Mouse (Mus musculus): Measurements from ENCODE around the gene Abracl.

DNA sequence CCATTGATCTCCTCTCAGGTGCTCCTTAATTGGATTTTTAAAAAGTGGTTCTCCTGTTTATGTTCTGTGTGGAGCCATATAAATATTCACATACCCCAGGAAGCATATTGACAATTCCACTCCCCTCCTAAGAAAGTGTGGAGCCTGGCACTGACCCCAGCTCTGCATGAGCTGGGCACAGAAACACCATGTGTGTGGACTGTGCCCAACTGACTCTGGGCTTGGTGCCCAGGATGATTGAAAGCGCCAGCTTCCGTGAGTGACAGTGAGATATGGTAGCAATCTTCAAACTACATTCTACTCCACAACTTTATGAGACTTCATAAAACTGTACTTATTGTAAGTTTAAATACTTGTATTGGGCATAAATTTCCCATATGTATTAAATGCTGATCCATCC lies 39.8 kb downstream of the Abracl start:
- TF ChIP-seq CTCF (IDR thresholded peaks at IDR 0.05; ENCODE audit: borderline replicate concordance, insufficient read depth, low read length) (no peak), POLR2A (IDR thresholded peaks at IDR 0.05; ENCODE audit: low read depth, low read length) (no peak)
